Mouse (Mus musculus): Measurements from ENCODE around the gene Exoc6.
"Not testable (repeated sequence)": the region's sequence is repeated elsewhere in the genome, so short reads cannot be mapped to it uniquely, and the experiment has no call there.

- not testable (repeated sequence) for TF ChIP-seq POLR2A (IDR thresholded peaks at IDR 0.05; ENCODE audit: extremely low read depth, insufficient read depth, low read length); CTCF (IDR thresholded peaks at IDR 0.05; ENCODE audit: low read depth, low read length)
Observed at GRCm38 (mm10) chr19:37527736-37528135, 22.5 kb upstream of the Exoc6 start.
